Mouse (Mus musculus) heart, postnatal 0 days (tissue): ENCODE measurements around the gene Cldn2. TPM values are rescaled to one million over a fixed set of nuclear protein-coding genes. Genes with fewer than 3 reads are reported as not detected.

Source experiments
- ATAC-seq: fragments of 200-750 bp; cut with Nextera tagmentation; 2 replicates; pipeline ENCODE4 v1.8.0; 2017; ENCODE audit warnings: low read depth, moderate number of reproducible peaks, moderate library complexity; ENCODE audit not compliant: insufficient read depth
- DNase-seq: peaks from one replicate; pipeline ENCODE4 v3.0.0-alpha.2; 2016; ENCODE audit warnings: low spot score
- H3K27ac ChIP-seq: fragments of 300-500 bp; sonication (generic); 2 replicates; pipeline ENCODE4 v1.5.1; 2014; ENCODE audit warnings: low read depth, mild to moderate bottlenecking
- H3K27me3 ChIP-seq: fragments of 300-500 bp; sonication (generic); 2 replicates; pipeline ENCODE4 v1.6.1; 2014; ENCODE audit warnings: low read length, mixed read lengths; ENCODE audit not compliant: control insufficient read depth, insufficient read depth
- H3K36me3 ChIP-seq: fragments of 300-500 bp; sonication (generic); replicated peaks from 2 replicates; pipeline ENCODE4 v1.6.1; 2014; ENCODE audit warnings: low read length, mixed read lengths; ENCODE audit not compliant: control insufficient read depth, insufficient read depth
- H3K4me1 ChIP-seq: fragments of 300-500 bp; sonication (generic); 2 replicates; pipeline ENCODE4 v1.6.1; 2014; ENCODE audit warnings: antibody characterized with exemption; ENCODE audit not compliant: control insufficient read depth, insufficient read depth
- H3K4me2 ChIP-seq: fragments of 300-500 bp; sonication (generic); 2 replicates; pipeline ENCODE4 v1.6.1; 2014; ENCODE audit warnings: low read depth, mild to moderate bottlenecking, low read length, moderate library complexity
- H3K4me3 ChIP-seq: fragments of 300-500 bp; sonication (generic); 2 replicates; pipeline ENCODE4 v1.5.1; 2014; ENCODE audit warnings: low read depth, low read length
- H3K9ac ChIP-seq: fragments of 300-500 bp; sonication (generic); replicated peaks from 2 replicates; pipeline ENCODE4 v1.6.1; 2014; ENCODE audit warnings: low read depth, low read length, mixed read lengths
- H3K9me3 ChIP-seq: fragments of 300-500 bp; sonication (generic); replicated peaks from 2 replicates; pipeline ENCODE4 v1.6.1; 2016; ENCODE audit warnings: low read length; ENCODE audit not compliant: control insufficient read depth
- CTCF ChIP-seq: IDR thresholded peaks from 2 replicates; pipeline ENCODE4 v1.5.1; 2016; ENCODE audit warnings: antibody characterized with exemption, control low read depth, low read depth
- EP300 ChIP-seq: IDR thresholded peaks from 2 replicates; pipeline ENCODE4 v1.6.1; 2016; ENCODE audit warnings: antibody characterized with exemption, low read depth
- WGBS: fragments of 180-500 bp; shearing (Covaris S2); extraction: QIAGEN DNeasy Blood & Tissue Kit; methylation state at CpG from one replicate; pipeline ENCODE4 v1.1.7; 2014; 5-methylcytosine and 5-hydroxymethylcytosine counted together
- polyA plus RNA-seq: library from polyadenylated mRNA; unstranded; fragments of >200 nt; fragmentation: Nextera tagmentation; extraction: Ambion mirVana; gene quantifications from 2 replicates; pipeline ENCODE4 v1.2.1, GENCODE M21; 2015
- total RNA-seq: library from RNA; depleted of rRNA; stranded (reverse); fragments of >200 nt; gene quantifications from 2 replicates; pipeline ENCODE4 v1.2.3, GENCODE M21; 2014; ENCODE audit warnings: low replicate concordance

Gene Cldn2
- total and polyA plus RNA-seq, 2 experiments from 2014 or later = not detected

- no peaks in the 10 kb centered on the region for H3K4me1 ChIP-seq
- no peak overlapping the region for H3K4me2 ChIP-seq
- H3K27ac ChIP-seq = no peak overlapping the region
- H3K9me3 ChIP-seq = no peaks in the 10 kb centered on the region
- WGBS = 41% methylated on average over 3 of the region's 3 CpGs
- H3K36me3 ChIP-seq = no peaks in the 10 kb centered on the region
- H3K27me3 ChIP-seq = no peaks in the 10 kb centered on the region
- no peak for TF ChIP-seq CTCF
- no peak for TF ChIP-seq EP300
- no peak for ATAC-seq
- DNase-seq = no peak
- H3K4me3 ChIP-seq = no peak overlapping the region
- no peak overlapping the region for H3K9ac ChIP-seq
Observed at GRCm38 (mm10) chrX:139780988-139781387, 19.6 kb upstream of the Cldn2 start.

- 77% methylated on average over 3 of the region's 4 CpGs for WGBS
- ATAC-seq = no peak
Observed at GRCm38 (mm10) chrX:139781563-139781962, 19.1 kb upstream of the Cldn2 start.

GRCm38 (mm10) chrX:139782278-139783044 lies 18.2 kb upstream of the Cldn2 start, which contains the start of gene Ripply1:
Gene Ripply1, minus strand, starts transcription at chrX:139782353.
- ATAC-seq (no peak), DNase-seq (no peak)
- Histone ChIP-seq H3K36me3 (no peaks in the 10 kb centered on the region), H3K27ac (no peak within 1 kb of the TSS), H3K27me3 (no peaks in the 10 kb centered on the region), H3K4me2 (no peak within 1 kb of the TSS), H3K4me3 (no peak within 1 kb of the TSS), H3K9me3 (no peaks in the 10 kb centered on the region), H3K4me1 (no peaks in the 10 kb centered on the region), H3K9ac (no peak within 1 kb of the TSS)
- TF ChIP-seq EP300 (no peak), CTCF (no peak)
- WGBS = 62% methylated on average over 6 of the region's 6 CpGs

More at GRCm38 (mm10) chrX:139781563-139781962, 19.1 kb upstream of the Cldn2 start:
- Histone ChIP-seq H3K27ac (no peak overlapping the region), H3K4me3 (no peak overlapping the region), H3K9ac (no peak overlapping the region), H3K9me3 (no peaks in the 10 kb centered on the region), H3K27me3 (no peaks in the 10 kb centered on the region), H3K4me2 (no peak overlapping the region), H3K4me1 (no peaks in the 10 kb centered on the region), H3K36me3 (no peaks in the 10 kb centered on the region)
- no peak for DNase-seq
- no peak for TF ChIP-seq CTCF
- TF ChIP-seq EP300 = no peak

GRCm38 (mm10) chrX:139783045-139783422 lies 17.6 kb upstream of the Cldn2 start:
- WGBS = 47% methylated on average over 3 of the region's 3 CpGs
- Histone ChIP-seq H3K27ac (no peak overlapping the region), H3K36me3 (no peaks in the 10 kb centered on the region), H3K4me3 (no peak overlapping the region), H3K27me3 (no peaks in the 10 kb centered on the region), H3K4me1 (no peaks in the 10 kb centered on the region), H3K9ac (no peak overlapping the region), H3K4me2 (no peak overlapping the region), H3K9me3 (no peaks in the 10 kb centered on the region)
- ATAC-seq (no peak), DNase-seq (no peak)
- TF ChIP-seq EP300 (no peak), CTCF (no peak)

- H3K4me1 ChIP-seq = no peaks in the 10 kb centered on the region
- H3K9me3 ChIP-seq = no peaks in the 10 kb centered on the region
- H3K4me2 ChIP-seq = no peak overlapping the region
- DNase-seq = peak; percentile 20
- TF ChIP-seq EP300 = no peak
- TF ChIP-seq CTCF = no peak
- peak; percentile 17; the same call in 1 of the 2 replicates for ATAC-seq
- no peak overlapping the region for H3K9ac ChIP-seq
- H3K27ac ChIP-seq = no peak overlapping the region
- H3K4me3 ChIP-seq = no peak overlapping the region
- H3K36me3 ChIP-seq = no peaks in the 10 kb centered on the region
- 14% methylated on average over 1 of the region's 1 CpGs for WGBS
- no peaks in the 10 kb centered on the region for H3K27me3 ChIP-seq
Observed at GRCm38 (mm10) chrX:139785764-139786163, 14.9 kb upstream of the Cldn2 start.
